ENCODE assay signal across 30 mouse cellular contexts in the genomic region with DNA sequence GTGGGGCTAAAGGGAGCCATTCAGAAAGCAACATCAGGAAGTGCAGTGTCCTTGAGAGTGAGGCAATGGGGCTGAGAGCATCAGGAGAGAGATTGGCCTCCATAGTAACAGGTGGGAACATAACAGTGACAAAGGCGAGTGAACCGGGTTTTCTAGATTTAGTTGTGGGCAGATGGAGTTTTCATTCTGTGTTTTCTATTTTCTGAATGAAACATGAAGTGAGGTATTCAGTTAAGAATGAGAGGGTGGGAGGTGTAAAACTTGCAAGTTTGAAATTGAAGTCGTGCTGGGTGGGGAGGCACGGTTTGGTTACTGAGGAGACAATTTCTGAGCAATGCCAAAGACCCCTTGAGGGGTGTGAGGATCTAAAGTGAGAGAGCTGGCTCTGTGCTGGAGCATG.
DNase-seq lines count a peak whose midpoint lies in the region; ATAC-seq and TF ChIP-seq lines count a peak whose summit lies in the region.
"Had no signal": no experiment of that assay in that cellular context is flagged by ENCODE, and none has a peak within 500 bp of the region (broad histone marks: within the 10 kb centered on the region; RNA-seq: fewer than 3 reads in every experiment).

No protein-coding gene starts in this region.

- H3K4me3 ChIP-seq in forebrain, postnatal 0 days (ENCODE audit: low read depth, low read length), result no peak overlapping the region
- no peak overlapping the region for H3K4me3 ChIP-seq in forebrain, embryonic 11.5 days (ENCODE audit: low read depth, low read length)
- no peak overlapping the region for H3K4me3 ChIP-seq in lung, adult 2 months (replicated peaks; ENCODE audit: extremely low read depth, low read depth, low read length)
- H3K4me3 ChIP-seq: embryonic facial prominence, embryonic 12.5 days; forebrain, embryonic 10.5 days; heart, adult 2 months; heart, embryonic 12.5 days; hindbrain, embryonic 13.5 days; left cerebral cortex, adult 2 months; limb, embryonic 12.5 days; neural tube, embryonic 12.5 days had no signal

- TF ChIP-seq CTCF in forebrain, postnatal 0 days (IDR thresholded peaks at IDR 0.05; ENCODE audit: low read depth), result no peak
- no peak for TF ChIP-seq CTCF in lung, adult 2 months (IDR thresholded peaks at IDR 0.05; ENCODE audit: insufficient read depth, low read length)

- WGBS in forebrain, postnatal 0 days, result 73% methylated on average over 4 of the region's 4 CpGs
- WGBS in forebrain, embryonic 11.5 days, result 92% methylated on average over 4 of the region's 4 CpGs
- WGBS in lung, adult 2 months, result 89% methylated on average over 4 of the region's 4 CpGs

- ATAC-seq in forebrain, postnatal 0 days, result peak; percentile 29; the same call in 1 of the 2 replicates
- no peak for ATAC-seq in forebrain, embryonic 11.5 days (replicated peaks; ENCODE audit: low FRiP score)
- ATAC-seq in erythroblast, adult 5-6 weeks (replicated peaks; ENCODE audit: low FRiP score, poor library complexity, severe bottlenecking), result no peak
- ATAC-seq: intestine, embryonic 16.5 days; midbrain, embryonic 16.5 days had no signal

- H3K27me3 ChIP-seq in forebrain, postnatal 0 days (ENCODE audit: insufficient read depth, low read length), result no peaks in the 10 kb centered on the region
- no peaks in the 10 kb centered on the region for H3K27me3 ChIP-seq in forebrain, embryonic 11.5 days (ENCODE audit: control insufficient read depth, insufficient read depth, low read length)
- H3K27me3 ChIP-seq: CH12.LX; embryonic facial prominence, embryonic 12.5 days; heart, embryonic 12.5 days; hindbrain, embryonic 13.5 days; limb, embryonic 12.5 days; neural tube, embryonic 12.5 days had no signal

- no peak overlapping the region for H3K27ac ChIP-seq in forebrain, postnatal 0 days (ENCODE audit: low read depth, low read length)
- H3K27ac ChIP-seq in forebrain, embryonic 11.5 days (ENCODE audit: low read depth, low read length), result no peak overlapping the region
- H3K27ac ChIP-seq: embryonic facial prominence, embryonic 12.5 days; forebrain, embryonic 10.5 days; heart, adult 2 months; hindbrain, embryonic 13.5 days; kidney, postnatal 0 days; left cerebral cortex, adult 2 months; limb, embryonic 12.5 days; neural tube, embryonic 12.5 days had no signal

- no peaks in the 10 kb centered on the region; the same call in 1 of the 2 replicates for H3K4me1 ChIP-seq in forebrain, postnatal 0 days (ENCODE audit: insufficient read depth)
- no peaks in the 10 kb centered on the region for H3K4me1 ChIP-seq in forebrain, embryonic 11.5 days (replicated peaks; ENCODE audit: control insufficient read depth, insufficient read depth, low read length)
- H3K4me1 ChIP-seq in lung, adult 2 months (ENCODE audit: control insufficient read depth, insufficient read depth, low read length), result peaks cover 6% of the 10 kb centered on the region; the same call in 1 of the 2 replicates
- H3K4me1 ChIP-seq: embryonic facial prominence, embryonic 12.5 days; forebrain, embryonic 10.5 days; heart, embryonic 12.5 days; hindbrain, embryonic 13.5 days; limb, embryonic 12.5 days; neural tube, embryonic 12.5 days had no signal

- no peak for DNase-seq in forebrain, postnatal 0 days
- no peak for DNase-seq in forebrain, embryonic 11.5 days (ENCODE audit: low spot score)
- peak; percentile 30 for DNase-seq in right cerebral cortex, adult 18-20 months
- no peak for DNase-seq in right cerebral cortex, postnatal 4 days
- peak; percentile 35 to 57 for DNase-seq in right cerebral cortex, postnatal 10 days (ENCODE audit: low spot score in 2 of 2)
- DNase-seq in layer of hippocampus, postnatal 10 days (ENCODE audit: low spot score in 2 of 2), result no peak
- no peak for DNase-seq in lung, adult 2 months
- DNase-seq: adrenal gland, adult 8-10 months; cerebellum, adult 11-12 months; cerebellum, adult 9-11 months; embryo, embryonic 11 days; heart, adult 2 months; heart, postnatal 4 days; kidney, adult 8-10 months; kidney, postnatal 4 days; lung, postnatal 36 days; thymus, postnatal 14 days had no signal

- no peak overlapping the region for H3K9ac ChIP-seq in forebrain, postnatal 0 days
- H3K9ac ChIP-seq in forebrain, embryonic 11.5 days (ENCODE audit: low read length), result no peak overlapping the region
- H3K9ac ChIP-seq: embryonic facial prominence, embryonic 12.5 days; heart, embryonic 12.5 days; hindbrain, embryonic 13.5 days; limb, embryonic 12.5 days; neural tube, embryonic 12.5 days had no signal

- no peaks in the 10 kb centered on the region for H3K9me3 ChIP-seq in forebrain, postnatal 0 days (ENCODE audit: low read length)
- no peaks in the 10 kb centered on the region for H3K9me3 ChIP-seq in forebrain, embryonic 11.5 days (ENCODE audit: control insufficient read depth, low read length)
- H3K9me3 ChIP-seq: embryonic facial prominence, embryonic 12.5 days; forebrain, embryonic 10.5 days; heart, embryonic 12.5 days; hindbrain, embryonic 13.5 days; limb, embryonic 12.5 days; neural tube, embryonic 12.5 days had no signal

- H3K4me2 ChIP-seq in forebrain, postnatal 0 days (ENCODE audit: low read depth), result no peak overlapping the region
- no peak overlapping the region for H3K4me2 ChIP-seq in forebrain, embryonic 11.5 days (ENCODE audit: low read depth, low read length, severe bottlenecking)
- H3K4me2 ChIP-seq: embryonic facial prominence, embryonic 12.5 days; heart, embryonic 12.5 days; hindbrain, embryonic 13.5 days; limb, embryonic 12.5 days; midbrain, embryonic 11.5 days; neural tube, embryonic 12.5 days had no signal

- H3K36me3 ChIP-seq in forebrain, postnatal 0 days (ENCODE audit: insufficient read depth), result no peaks in the 10 kb centered on the region
- no peaks in the 10 kb centered on the region for H3K36me3 ChIP-seq in forebrain, embryonic 11.5 days (ENCODE audit: control insufficient read depth, insufficient read depth, low read length)
- H3K36me3 ChIP-seq: embryonic facial prominence, embryonic 12.5 days; forebrain, embryonic 10.5 days; heart, embryonic 12.5 days; hindbrain, embryonic 13.5 days; limb, embryonic 12.5 days; neural tube, embryonic 12.5 days had no signal

- no peak for TF ChIP-seq POLR2A in lung, adult 2 months (IDR thresholded peaks at IDR 0.05; ENCODE audit: borderline replicate concordance, extremely low read depth, low read depth, low read length)

Comparison
In these comparisons a context has a peak if more than half of its experiments do, and no peak if none do; other contexts are left out.
1. DNase-seq: peak in right cerebral cortex, adult 18-20 months (single experiment) and right cerebral cortex, postnatal 10 days (2 of 2); none in forebrain, postnatal 0 days (single experiment), forebrain, embryonic 11.5 days (single experiment), right cerebral cortex, postnatal 4 days (single experiment), layer of hippocampus, postnatal 10 days (0 of 2) and lung, adult 2 months (single experiment).